Mouse (Mus musculus): ENCODE measurements around the gene Lrrk1.
"Not testable (repeated sequence)": the region's sequence is repeated elsewhere in the genome, so short reads cannot be mapped to it uniquely, and the experiment has no call there.

Gene Lrrk1

DNA sequence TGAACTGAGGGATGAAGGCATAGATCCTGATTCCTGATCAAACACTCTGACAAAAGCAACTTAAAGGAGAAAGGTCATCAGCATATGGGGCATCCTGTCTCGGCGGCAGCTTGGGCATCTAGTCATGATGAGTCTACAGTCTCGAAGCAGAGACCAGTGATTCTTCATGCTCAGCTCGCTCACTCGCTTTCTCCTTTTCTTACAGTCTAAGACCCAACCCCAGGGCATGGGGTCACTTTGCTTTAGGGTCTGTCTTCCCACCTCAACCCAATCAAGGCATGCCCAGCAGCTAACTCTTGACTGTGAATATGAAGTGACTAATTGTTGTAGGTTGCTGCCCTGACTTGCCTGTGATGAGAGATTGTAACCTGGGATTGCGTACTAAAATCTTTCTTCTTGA lies 163.6 kb downstream of the Lrrk1 start:
- DNase-seq (ENCODE audit: low spot score) = no peak

DNA sequence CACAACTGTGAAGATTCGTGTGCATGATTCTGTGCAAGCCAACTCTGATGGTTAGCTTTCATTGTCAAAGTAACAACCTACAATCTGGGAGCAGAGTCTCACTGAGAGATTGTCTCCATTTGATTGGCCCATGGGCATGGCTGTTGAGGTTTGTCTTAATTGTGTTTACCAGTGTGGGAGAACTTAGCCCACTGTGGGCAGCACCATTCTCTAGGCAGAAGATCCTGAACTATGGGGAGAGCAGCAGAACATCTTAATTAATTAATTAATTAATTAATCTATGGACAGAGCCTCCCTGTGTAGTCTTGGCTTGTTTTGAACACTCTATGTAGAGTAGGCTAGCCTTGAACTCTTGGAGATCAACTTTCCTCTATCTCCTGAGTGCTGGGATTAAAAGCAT lies 164.4 kb downstream of the Lrrk1 start:
- no peak for DNase-seq (ENCODE audit: low spot score)

DNA sequence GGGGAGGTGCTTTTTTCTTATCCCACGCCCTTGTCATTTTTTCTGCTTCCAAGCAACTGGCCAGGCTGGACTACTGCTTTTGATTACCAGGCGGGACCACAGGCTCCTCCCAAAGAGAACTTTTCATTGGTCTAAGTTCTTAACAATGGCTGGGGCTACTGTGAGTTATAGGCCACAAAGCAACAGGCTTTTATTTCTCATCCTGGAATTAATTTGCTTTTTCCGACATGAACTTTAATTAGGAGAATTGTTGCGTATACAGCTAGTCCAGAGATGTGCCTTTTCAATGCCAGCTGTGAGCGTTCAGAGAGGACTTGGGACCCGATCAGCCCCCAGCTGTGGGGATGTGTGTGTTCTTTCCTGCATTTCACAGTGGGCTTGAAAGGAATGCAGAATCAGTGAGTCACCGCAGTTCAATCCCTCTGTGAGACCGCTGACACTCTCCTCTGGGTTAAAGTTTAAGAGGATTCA lies 165.5 kb downstream of the Lrrk1 start:
- DNase-seq (ENCODE audit: low spot score) = no peak

DNA sequence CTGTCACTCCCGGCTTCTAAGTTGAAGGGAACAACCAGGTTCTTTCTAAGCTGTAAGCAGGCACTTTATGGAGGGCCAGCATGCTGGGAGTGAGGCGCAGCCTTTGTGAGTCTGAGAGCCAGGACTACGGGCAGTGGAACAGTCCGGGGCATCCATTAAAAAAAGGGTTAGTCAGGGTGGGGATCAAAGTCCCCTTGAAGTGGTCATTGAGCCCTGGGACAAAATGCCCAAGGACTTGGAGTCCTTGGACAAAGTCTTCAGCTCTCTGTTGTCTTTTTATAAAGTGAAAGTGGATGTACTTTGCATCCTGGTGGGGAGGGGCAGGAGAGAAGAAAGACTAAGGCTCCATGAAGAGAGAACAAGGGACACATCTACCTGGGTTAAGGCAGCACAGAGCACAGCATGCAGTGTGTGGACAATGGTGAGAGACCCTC lies 168.3 kb downstream of the Lrrk1 start:
- no peak for DNase-seq (ENCODE audit: low spot score)

DNA sequence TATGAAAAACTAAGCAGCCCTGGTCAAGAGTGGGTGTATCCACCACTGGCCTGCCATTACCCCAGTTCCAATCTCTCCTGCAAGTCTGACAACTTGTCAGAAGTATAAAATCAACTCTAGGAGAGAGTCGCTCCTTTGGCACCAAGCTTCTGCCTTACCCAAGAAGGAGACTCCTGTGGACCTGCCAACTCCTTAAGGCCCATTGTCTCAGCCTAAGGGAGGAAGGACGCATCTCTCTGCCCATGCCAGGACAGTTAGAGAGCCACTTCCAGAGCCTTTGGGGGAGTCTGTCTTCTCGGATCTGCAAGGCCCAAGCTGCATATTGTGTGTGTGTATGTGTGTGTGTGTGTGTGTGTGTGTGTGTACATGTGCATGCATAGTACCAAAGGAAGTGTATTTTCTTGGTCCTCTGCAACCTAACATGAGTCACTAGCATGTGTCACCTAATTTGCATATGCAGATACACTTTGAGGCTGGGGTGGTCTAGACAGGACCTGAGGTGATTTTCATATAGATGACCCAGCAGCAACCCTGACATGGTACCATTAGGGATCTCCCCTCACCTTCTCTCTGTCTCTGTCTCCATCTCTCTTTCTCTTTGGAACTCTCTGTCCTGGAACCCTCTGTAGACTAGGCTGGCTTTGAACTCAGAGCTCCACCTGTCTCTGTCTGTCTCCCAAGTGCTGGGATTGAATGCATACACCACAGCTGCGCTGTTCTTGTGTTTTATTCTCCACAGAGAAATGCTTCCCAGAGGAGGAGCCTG lies 168.9 kb downstream of the Lrrk1 start:
- no peak for DNase-seq (ENCODE audit: low spot score)

DNA sequence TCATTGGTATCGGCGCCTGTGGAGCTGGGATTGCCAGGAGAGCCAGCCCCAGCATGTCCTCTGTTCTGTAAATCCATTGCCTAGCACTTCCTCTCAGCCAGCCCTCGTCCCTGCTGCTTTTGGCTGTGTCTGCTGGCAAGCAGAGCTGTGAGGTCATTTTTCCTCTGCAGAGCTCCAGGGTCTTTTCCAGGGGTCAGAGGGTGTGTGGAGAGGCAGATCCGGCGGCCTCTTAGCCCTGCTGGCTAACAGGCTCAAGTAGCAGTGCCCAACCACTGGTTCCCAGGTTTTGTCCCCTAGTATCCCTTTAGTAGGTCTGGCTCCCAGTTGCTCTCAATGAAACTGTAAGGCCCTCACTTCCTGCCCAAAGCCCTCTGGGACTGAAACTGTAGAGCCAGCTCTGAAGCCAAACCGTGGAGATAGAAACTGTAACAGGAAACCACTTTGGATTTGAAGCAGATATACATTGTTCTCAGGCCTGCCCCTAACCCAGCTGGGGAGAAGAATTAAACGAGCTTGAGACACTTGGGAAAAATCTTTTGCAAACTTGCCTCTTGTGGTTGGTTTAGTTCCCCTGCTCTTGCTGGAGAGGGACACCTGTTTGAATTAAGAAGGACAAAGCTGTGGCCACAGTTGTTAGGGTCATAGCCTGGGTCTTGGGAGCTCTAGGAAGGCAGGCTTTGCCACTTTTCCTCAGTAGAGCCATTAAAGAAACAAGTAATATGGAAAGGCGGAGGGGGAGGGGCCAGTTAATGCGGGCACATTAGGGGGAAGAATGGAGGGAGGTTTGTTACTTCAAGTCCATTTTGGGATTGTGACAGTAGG lies 169.7 kb downstream of the Lrrk1 start:
- no peak for DNase-seq (ENCODE audit: low spot score)

GRCm38 (mm10) chr7:66217531-66218094 lies 170.5 kb downstream of the Lrrk1 start:
- no peak for DNase-seq (ENCODE audit: low spot score)

GRCm38 (mm10) chr7:66217011-66217410 lies 171.1 kb downstream of the Lrrk1 start:
- no peak for DNase-seq (ENCODE audit: low spot score)

GRCm38 (mm10) chr7:66215911-66216310 lies 172.2 kb downstream of the Lrrk1 start:
- DNase-seq (ENCODE audit: low spot score) = no peak

DNA sequence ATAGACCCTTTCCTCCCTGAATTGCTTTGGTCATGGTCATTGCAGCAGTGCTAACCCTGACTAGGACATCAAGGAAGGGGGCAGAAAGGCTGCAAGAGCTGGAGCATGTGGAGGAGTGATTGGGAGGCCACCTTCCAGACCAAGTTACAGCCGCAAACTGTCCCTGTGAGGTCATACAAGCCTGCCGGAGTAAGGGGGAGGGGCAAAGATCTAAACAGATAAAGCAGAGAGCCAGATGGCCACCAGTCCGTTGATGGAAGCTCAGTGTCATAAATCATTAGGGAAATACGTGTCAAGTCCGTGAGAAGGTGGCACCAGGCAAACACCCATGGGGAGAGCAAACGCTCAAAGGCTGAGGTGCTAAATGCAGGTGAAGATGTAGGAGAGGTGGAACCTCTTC lies 173.7 kb downstream of the Lrrk1 start:
- DNase-seq (ENCODE audit: low spot score) = no peak

DNA sequence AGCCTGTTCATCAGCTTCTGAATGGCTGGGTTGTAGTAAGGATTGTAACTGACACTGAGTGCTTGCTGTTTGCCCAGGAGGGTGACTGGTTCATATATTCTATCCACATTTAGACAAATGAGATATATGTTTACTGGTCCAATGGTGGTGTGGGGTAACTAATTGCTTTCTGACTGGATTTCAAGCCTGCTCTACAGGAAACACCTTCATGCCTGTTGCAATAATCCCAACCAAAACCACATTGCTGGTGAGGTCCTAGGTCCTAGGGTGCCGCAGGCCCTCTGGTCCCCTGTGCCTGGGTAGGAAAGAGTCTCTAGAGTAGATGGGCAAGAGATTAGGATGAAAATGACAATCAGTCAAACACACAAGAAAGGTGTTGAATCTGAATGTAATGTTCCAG lies 175.3 kb downstream of the Lrrk1 start:
- no peak for DNase-seq (ENCODE audit: low spot score)

DNA sequence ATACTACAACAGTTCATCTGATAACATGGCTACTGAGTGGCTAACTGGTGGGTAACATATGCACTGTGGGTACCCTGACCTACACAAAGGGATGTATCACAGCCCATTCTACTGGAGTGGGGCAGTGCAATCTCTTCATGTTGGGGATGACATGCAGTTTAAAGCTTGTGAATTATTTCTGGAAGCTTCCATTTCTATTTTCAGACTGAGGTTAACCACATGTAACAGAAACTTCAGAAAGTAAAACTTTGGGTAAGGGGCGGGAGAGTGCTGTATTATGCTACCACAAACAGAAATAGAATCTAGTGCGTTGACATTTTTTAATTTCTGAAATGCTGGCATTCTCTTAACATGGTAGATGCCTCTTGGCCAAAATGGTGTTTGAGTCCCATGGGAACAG lies 178.2 kb downstream of the Lrrk1 start:
- no peak for DNase-seq (ENCODE audit: low spot score)

DNA sequence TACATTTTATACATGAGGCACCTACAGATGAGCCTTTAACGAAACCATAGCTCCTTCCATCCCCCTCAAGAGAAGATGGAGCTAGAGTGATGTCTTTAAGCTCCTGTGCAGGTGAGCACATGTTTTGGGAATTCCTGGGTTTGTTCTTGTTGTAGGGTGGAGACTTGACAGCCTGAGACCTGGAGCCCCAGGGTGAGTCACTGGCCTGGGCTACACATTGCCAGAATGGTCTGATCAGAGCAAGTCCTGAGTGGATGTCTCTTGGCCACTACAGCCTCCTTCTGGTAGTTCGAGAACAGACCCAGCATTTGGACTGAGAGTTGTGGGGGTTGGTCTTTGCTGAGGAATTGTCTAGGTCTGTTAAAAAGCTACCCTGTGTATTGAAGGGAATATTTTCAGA lies 186.5 kb downstream of the Lrrk1 start:
- DNase-seq (ENCODE audit: low spot score) = no peak

DNA sequence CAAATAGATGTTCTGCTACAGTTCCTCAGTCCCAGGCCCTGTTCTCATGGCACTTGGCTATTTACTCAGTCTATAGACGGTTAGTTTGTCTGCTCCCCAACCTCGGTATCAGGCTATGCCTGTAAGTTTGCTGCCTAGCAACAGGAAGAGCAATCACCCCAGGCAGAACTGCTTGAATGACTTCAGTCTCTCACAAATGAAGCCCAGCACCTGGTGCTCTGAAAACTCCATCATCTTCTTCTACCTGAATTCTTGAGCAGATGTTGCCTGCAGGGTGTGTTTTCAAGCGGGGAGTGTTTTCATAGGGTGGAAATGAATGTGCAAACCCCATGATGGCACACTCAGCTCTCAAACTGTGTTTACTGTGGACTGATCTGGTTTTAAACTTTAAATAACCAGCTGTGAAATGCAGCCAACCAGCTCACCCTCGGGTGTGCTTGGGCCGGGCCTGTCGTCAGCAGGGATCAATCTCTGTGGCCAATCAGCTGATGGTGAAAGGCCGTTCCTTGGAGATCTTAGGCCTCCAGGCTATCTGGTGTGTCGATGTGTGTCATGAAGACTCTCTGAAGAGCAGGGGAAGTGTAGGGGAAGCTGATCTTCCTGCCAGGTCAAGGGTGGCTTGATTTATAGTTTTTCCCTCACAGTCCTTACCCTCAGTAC lies 187.2 kb downstream of the Lrrk1 start:
- DNase-seq (ENCODE audit: low spot score) = no peak

GRCm38 (mm10) chr7:66200383-66200782 lies 187.8 kb downstream of the Lrrk1 start:
- no peak for DNase-seq (ENCODE audit: low spot score)

DNA sequence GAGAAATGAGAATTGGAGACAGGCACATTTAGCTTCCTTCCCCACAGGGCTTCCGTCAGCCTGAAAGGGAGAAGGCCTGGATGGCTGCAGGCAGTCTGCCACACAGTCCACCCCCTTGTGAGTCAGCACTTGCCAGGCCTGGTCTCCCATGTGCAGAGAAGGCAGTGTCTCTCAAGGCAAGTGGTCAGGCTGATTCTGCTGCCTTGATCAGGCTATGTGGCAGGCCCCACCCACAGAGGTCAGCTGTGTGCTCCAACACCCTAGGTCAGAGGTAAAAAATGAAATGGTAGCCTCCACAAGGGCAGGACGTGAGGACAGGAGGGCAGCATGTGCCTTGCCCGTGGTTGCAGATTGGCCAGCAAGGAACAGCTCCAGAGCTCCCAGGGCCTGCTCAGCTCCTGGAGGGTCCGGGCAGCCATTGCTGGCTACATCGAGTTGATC lies 188.7 kb downstream of the Lrrk1 start:
- DNase-seq (ENCODE audit: low spot score) = no peak

- DNase-seq (ENCODE audit: low spot score) = no peak
Observed at GRCm38 (mm10) chr7:66198416-66198815, 189.7 kb downstream of the Lrrk1 start.

DNA sequence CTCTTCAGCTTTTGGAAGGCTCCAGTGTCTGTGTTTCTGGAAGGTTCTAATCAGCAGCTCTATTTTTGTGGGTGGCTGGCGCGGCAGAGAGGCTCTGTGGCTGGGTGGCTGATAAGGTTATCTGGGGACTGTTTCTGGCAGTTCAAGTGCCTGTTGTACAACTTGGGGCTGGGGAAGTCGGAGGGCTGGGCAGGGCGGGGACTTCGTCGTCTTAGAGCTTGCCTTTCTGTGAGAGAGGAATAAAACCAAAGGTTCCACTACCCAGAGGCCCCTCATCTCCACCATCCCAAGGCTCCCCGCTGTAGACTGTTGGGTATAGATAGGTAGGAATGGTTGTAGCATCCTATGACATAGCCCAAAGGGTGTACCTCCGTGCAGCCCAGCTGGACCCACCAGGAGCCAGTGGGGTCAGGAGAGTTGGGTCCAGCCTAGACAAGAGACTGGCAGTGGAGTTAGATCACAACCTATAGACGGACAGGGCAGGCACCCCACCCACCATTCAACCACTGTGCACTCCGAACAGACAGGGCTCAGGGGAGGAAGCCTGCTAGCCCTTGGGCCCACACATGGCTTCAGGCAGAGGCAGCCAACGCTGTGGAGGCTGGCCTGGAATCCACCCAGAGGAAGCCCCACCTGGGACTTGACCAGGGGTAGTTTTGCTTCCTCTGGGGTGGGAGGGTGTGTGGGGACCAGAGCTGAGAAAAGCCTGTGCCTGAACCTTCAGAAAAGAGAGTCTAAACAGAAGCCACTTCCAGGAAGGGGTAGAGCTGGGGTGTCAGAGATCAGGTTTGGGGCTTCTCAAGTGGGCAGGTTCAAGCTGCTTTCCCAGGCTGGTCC lies 191.3 kb downstream of the Lrrk1 start:
- no peak for DNase-seq (ENCODE audit: low spot score)

DNA sequence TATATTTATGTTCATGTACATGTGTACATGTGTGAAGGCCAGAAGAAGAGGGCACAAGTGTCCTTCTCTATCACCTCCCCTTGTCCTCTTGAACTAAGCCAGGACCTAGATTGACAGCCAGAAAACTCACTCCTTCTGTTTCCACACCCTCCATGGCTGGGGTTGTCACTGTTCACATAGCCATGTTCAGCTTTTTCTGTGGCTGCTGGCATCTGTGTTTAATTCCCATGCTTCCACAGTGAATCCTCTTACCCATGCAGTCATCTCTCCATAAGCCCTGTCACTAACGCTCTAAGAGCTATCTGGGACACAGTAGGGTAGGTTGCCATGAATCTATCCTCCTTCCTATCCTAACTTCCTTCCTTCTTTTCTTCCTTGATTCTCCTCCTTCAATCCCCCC lies 192.3 kb downstream of the Lrrk1 start:
- no peak for DNase-seq (ENCODE audit: low spot score)

GRCm38 (mm10) chr7:66194511-66194910 lies 193.6 kb downstream of the Lrrk1 start:
- DNase-seq (ENCODE audit: low spot score) = no peak

GRCm38 (mm10) chr7:66190385-66190784 lies 197.8 kb downstream of the Lrrk1 start:
- DNase-seq (ENCODE audit: low spot score) = not testable (repeated sequence)

Measured in layer of hippocampus, adult 9-10 months (tissue).